Mouse (Mus musculus) layer of hippocampus, postnatal 25 days (tissue): ENCODE results near the gene Optn. TPM values are rescaled to one million over a fixed set of nuclear protein-coding genes. Genes with fewer than 3 reads are reported as not detected.

Experiments
- DNase-seq, 2 experiments: peaks; one replicate each; pipeline ENCODE4 v3.0.0; 2022; ENCODE audit warnings: mixed read lengths in 2 of 2, low spot score in 1 of 2; ENCODE audit errors: extremely low spot score in 1 of 2
- total RNA-seq, 2 experiments: library from RNA; stranded (reverse); gene quantifications; 2 replicates each; pipeline ENCODE4 v1.2.3; 2021

Optn gene
- total RNA-seq, 2 experiments from 2014 or later = 14.2 to 14.6 TPM

DNA sequence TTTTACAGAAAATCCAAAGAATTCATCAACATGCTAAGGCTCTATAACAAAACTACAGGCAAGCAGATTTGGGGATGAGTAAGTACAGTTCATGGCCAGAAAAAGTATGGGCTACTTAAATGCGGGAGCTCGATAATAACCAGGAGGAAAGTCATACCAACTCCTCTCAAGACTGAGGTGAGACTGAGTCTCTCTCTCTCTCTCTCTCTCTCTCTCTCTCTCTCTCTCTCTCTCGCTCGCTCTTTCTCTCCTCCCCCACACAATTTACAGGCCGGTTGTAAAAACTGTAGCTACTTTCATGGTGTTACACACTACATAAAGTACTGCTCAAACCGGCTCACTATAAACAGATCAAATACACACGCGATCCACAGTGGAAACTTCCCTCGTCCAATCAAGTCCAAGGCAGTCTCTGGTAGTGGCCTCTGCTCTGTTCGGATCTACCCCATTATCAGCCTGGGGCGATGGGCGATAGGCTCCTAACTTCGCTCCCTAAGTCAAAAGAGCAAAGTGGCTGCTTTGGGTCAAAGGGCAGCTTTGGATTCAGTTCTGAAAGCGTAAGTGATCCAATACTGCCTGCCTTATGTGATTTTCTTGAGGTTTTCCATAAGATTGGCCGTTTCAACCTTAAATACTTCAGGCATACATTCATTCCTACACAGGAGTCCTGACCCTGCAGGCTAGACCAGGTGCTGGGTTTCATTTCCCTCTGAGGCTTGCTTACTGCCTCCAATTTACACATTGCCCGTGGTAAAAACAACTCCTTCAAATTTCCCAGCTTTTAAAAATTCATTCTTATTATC lies 1.2 kb downstream of the Optn start:
- DNase-seq = no peak

DNA sequence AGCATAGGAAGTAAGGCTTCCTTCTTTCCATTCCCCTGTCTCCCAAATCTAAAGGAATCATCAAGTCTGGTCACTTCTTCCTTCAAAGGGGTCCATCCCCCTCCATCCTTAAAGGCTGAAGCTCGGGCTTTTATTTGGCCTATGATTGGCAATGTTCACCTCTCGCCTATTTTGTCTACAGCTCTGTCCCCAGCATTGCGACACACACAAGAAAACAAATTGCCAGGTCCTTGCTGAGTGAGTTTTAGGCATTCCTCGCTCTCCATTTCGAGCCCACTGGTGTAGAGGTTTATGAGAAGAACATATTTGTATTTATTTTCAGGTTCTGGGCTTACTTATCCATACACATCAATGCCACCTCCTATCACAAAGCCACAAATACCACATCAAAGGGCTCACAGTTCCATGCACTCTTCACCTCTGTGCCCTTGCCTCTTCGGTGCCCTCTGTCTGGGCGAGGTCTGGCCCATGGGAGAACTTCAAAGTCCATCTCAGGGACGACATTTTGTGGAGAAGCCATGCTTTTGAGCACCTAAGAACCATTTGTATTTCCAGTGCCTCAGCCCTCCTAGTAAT lies 2.6 kb downstream of the Optn start:
- DNase-seq = no peak

DNA sequence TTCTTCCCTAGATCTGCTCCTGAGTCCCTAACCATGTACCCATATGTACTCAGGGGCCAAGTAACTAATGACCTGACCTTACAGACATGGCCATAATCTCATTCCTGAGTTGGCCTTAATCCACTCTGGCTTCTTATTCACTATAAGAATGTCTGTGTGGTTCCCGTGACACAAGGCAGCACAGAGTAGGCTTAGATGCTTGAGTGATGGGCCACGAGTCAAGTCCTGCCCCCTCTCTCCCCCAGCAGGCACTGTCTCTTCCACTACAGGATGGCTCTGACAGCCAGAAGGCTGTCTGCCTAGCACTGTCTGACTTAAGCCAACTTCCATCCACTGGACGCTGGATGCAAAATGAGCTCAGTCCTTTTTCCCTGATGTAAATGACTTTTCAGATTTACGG lies 3.9 kb downstream of the Optn start:
- no peak for DNase-seq

DNA sequence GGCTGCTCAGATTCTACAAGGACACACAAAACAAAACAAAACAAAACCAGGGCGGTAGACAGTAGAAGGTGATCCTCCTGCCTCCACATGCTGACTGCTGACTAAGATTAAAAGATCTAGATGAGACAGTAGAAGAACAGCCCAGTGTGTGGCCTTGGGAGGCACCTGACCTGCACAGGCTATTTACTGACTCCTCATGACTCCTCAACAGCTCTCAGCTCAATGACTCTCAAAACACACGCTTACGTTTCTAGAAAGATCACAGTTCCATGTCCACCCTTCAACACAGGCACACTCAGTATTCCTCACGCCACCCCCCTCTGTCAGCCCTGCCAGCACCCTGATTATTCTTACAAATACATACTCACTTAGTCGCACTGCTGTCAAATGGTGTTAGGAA lies 5.4 kb downstream of the Optn start:
- DNase-seq = no peak

DNA sequence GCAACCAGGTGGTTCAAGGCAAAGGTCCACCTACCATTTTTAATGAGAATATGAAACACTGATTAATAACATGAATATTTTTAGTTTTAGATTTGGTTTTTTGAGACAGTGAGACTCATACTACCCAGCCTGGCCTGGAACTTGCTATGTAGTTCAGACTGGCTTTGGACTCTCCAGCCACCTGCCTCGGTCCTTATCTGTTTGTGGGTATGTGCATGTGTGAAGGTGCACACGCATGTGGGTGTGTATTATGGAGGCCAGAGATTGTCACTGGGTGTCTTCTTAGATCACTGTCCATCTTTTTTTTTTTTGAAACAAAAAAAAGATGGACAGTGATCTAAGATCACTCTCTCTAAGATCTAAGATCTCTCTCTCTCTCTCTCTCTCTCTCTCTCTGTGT lies 13.3 kb downstream of the Optn start:
- DNase-seq = no peak

DNA sequence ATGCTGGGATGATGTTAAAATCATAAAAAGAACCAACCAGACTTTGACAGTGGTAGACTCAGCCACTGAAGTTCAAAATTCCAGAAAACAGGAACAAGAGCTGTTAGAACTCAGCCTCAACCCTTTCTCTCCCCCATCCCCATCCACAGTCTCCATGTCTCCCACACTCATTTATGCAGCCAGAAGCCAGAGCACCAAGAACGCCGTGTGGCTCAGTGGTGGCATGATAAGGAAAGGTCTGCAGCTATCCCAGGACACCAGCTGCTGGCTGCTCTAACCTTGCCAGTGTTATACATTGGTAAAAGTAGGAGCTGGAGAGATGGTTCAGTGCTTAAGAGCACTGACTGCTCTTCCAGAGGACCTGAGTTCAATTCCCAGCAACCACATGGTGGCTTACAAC lies 16.8 kb downstream of the Optn start:
- no peak for DNase-seq

DNA sequence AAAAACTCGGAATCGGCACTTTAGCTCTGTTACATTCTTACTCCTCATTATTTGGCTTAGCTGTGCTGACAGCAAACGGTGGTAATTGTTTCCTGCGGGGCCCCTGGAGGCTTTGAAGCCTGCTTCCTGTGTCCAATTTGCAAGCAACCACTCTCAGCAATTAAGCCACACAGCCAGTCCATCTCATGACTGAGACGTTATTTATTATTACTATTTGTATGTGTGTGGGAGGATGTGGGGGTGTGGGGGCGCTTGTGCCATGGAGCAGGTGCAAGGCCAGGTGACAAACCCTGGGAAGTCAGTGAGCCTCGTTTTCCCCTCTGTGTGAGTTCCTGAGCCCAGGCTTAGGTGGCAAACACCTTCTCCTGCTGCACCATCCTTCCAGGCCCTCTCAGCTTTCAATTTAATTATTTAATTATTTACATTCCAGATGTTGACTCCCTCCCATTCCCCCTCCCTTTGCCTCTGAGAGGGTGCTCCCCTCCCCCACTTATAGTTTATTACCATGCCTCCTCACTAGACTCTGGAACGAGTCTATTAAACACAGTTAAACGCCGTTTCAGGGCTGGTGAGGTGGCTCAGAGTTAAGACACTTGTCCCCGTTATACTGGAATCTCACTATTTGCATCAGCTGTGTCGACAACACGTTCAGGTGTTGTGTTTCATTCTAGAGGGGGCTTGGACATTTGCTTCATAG lies 18.4 kb downstream of the Optn start:
- DNase-seq = no peak

DNA sequence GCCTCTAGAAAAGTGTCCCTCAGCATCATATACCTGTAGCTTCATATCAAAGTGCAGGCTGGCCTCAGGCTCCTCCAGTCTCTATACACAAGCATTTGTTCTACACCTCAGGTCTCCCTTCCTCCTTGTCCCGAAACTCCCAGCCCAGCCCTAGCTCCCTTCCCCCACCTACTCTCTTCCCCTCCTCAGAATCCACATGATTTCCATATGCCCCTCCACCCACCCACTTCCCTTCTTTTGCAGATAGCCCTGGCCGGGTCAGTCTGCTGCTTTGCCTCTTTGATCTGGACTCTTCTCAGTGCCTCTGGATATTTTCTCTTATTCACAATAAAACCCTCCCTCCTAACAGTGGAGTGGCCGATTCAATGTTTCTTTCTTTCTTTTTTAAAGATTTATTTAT lies 19.5 kb downstream of the Optn start:
- no peak for DNase-seq

DNA sequence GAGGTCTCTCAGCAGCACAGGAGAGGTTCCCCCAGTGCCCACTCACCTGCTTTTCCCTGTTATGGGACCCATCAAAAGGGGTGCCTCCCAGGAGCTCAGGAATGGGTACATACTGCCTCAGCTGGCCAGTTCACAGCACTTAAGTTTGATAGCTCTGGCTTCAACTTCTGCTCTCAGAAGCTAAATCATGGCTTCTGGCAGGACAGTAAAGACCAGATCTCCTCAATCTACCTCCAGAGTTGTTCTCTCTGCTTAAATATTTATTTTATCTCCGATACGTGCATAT lies 20.4 kb downstream of the Optn start:
- DNase-seq = no peak

DNA sequence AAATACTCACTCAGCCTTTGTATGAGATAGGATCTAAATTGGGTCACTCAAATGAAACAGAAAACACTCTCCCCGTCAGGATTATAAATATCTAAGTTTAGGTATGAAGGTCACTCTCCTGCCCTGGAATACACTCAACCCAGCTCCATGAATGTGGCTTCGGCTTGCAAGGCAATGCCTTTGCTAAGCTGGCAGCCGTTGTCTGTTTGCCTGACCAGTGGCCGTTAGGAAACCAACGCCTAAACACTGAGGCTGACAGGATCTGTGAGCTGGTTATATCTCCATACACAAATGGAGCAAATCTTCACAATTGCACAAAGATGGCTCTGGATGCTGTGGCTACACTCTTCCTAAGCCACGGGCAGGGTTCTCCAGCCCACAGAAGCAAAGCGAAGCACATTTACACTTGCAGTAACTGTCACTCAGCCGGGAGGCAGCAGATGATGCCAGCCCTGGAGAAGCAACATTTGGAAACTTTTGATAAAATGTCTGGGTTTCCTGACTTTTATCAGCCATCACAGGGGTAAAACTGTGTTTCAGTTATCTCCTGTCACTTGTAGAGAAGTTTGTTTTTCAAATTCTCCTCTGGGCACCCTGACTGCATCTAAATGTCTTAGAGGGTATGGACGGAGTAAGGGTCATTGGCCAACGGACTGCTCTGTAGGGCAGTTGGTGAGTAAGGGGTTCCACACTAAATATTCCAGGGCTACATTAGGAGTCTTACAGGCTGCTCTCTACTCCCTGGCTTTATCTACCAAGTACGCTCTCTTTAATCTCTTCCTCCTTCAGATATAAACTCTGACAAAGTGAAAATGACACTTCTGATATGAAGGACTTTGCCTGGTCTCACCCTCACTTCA lies 21.0 kb downstream of the Optn start:
- DNase-seq = no peak

DNA sequence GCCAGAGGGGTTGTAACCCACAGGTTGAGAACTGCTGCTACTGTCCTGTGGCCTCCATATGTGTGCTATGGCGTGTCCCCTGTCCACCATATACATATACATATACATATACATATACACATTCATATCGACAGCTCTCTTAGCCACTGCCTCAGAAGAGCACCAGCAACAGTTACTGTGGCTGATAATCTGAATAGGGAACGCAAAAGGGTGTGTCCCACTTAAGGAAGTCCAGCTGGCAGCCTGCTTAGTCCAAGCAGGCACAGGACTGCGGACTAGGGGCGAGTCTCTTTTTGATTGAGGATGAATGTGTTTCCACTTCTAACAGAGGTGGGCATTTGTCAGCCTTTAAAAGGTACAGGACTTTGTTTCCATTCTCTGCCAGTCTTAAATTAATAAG lies 22.0 kb downstream of the Optn start:
- DNase-seq = no peak

DNA sequence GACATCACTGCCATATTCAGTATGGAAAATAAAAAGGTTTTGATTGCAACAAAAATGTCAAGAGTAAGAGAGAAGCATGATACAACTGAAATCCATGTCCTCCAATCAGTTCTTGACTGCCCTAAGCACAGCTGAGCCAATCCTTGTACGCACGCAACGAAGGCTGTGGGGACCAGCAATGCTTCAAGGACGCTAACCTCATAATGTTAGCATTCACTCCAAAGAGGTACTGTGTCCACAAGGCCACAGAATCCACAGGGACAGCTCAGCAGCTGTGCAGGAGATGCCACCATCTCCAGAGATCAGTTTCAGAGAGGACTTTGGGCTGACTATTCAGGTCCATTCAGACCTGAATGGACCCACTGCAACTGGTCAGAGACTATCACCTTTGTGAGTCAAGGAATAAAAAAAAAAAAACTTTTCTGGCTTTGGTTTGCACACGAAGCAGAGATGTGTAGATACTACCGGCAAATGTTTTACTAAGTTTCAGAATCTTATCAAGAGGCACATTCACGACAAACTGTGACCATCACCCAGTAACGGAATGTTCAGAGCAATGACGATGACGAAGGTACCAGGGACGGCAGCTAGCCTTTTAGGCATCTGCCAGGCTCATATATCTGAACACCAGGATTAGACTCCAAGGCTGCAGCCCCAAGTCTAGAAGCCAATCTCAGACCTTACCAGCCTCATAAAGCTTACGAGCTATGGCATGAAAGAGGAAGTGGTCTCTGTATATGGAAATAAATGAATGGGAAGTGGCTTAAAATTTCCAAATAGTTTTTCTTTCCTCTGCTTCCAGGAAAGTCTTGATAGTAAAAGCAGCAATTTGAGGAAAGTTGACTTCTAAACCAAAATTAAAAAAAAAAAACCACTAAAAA lies 23.3 kb downstream of the Optn start:
- no peak for DNase-seq

DNA sequence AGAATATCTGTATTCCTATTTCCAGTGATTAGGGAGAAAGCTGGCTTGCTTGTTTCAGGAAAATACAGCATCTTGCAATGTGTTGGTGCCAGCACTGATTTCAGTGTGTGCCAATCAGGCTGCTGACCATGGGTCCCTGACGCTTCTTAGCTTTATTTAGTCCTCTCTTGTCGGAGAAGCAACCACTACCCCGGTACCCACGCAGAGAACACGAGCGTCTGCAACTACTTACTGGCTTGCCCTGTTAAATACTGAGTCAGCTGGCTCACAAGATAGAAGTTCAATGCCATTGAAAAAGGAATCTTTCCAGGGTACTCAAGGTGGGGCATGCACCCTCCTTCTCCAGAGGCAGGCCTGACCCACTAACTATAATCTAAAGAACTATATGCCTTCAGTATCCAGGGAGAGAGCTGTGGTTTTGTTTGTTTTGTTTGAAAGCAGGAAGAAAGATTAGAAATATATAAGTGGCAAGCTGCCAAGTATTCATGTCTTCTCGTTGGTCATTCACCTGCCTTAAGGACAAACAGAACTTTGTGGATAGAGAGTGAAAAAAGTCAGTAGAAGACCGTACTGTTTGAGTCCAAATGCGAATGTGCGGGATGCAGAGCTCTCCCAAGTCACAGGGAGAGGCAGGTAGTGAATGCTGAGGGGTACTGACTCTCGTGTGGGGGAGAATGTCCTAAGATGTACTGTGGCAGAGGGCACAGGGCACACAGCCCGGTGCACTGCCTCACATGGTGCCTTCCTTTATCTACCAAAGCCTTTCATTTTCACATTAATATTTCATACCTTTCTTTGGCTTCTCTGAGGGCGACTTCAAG lies 24.3 kb downstream of the Optn start:
- DNase-seq = no peak

DNA sequence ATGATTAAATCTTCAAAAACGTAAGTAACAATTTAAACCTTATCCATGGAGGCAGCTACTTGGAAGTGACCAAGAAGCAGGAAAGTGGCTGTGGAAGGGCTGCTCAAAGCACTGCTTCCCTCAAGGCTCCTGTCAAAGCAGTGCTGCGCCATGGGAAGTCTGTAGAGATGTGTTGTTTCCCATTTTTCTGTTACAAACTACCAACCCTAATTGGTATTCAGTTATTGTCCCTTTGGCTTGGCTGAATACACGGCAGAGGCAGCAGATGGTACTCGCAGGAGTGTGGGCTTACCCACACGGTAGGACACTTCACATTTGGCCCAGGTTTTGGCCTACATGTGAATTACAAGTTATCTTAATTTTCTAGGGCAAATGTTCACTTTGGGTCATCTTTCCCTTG lies 25.5 kb downstream of the Optn start:
- no peak for DNase-seq

DNA sequence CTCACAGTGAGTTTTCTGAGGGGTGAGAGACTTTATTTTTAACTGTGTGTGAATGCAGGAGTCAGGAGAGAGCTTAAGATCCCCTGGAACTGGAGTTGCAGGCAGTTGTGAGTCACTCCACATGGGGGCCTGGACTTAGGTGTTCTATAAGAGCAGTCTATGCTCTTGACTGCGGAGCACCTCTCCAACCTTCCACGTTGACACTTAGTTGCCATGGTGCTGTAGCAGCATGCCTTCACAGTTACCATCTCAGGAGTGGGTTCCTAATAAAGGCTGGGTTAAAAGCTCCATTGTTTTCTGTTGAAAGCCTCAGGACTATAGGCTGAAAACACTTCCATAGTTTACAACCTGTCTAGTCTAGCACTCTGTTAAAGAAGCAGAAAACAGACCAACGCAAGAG lies 26.5 kb downstream of the Optn start:
- DNase-seq = no peak

DNA sequence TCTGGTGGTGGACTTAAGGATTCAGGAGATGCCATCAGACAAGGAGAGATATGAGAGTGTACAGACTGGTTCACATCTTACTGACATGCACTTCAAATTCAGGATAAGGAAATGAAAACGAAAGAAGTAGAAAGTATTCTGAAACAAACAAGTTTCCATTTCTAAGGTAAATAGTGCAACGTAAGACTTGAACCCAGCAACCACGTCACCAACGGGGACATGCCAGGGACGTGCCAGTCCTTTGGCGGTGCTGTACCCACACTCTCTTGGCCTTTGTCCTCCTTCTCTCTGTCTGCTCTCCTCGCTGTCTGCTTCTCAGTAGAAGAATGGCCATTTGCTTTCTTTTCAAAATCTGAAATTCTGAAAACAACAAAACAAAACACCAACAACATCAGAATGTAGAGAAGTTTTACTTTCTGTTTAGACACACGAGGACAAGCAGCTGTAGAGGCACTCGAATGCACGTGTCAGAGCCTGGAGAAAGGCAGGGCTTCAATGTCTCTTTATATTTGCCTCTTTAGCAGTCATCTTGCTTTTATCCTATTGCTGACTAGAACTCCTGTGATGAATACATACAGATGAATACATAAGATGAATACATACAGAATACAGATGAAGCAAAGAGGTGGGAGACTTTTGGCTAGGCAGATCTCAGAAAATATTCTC lies 27.3 kb downstream of the Optn start:
- DNase-seq = no peak

DNA sequence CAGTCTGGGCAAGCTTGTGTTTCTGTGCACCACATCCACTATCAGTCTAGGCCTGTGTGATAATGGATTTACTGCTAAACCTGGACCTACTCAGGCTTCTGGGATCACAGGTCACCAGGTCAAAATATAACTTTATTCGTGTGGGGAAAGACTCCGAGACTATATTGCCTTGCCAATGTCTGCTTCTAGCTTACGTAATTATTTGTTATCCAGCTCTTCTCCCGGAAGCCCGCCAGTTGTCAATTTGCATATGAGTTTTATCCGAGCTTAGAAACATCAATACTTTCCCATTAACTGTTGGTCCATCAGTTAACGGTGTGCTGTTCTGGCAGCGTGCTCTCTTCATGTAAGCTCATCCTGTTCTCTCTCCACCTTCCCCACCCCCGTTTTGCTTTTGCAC lies 28.6 kb downstream of the Optn start:
- DNase-seq = no peak

DNA sequence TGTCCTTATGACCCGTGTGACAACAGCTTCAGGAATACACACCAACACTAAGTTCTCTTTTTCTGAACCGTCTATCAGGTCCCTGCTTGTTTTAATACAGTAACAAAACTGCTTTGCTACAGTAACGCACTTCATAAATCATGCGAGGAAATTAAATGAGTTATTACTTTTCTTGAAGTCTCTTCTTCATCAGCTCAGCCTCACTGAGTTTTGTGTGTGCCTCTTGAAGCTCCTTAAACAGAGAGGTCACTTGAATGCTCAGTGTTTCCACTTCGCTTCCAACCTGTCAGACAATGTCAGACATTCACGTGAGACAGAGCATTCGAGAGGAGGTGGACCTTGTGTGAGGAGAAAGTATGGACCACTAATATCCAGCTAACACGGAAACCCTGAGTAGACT lies 29.1 kb downstream of the Optn start:
- no peak for DNase-seq
